Mouse (Mus musculus): ENCODE results near the gene Mboat2.
A peak's percentile ranks its signal among the peaks of the same experiment; 100 is the strongest.

Gene Mboat2

GRCm38 (mm10) chr12:24898226-24898625 is 67.5 kb downstream of the Mboat2 start:
- DNase-seq (ENCODE audit: low read depth, low spot score) = no peak

GRCm38 (mm10) chr12:24899636-24900035 is 69.0 kb downstream of the Mboat2 start:
- no peak for DNase-seq (ENCODE audit: low read depth, low spot score)

- no peak for DNase-seq (ENCODE audit: low read depth, low spot score)
Observed at GRCm38 (mm10) chr12:24902736-24903135, 72.1 kb downstream of the Mboat2 start.

GRCm38 (mm10) chr12:24907894-24908293 is 77.2 kb downstream of the Mboat2 start:
- no peak for DNase-seq (ENCODE audit: low read depth, low spot score)

- DNase-seq (ENCODE audit: low read depth, low spot score) = no peak
Observed at GRCm38 (mm10) chr12:24909679-24910078, 79.0 kb downstream of the Mboat2 start.

GRCm38 (mm10) chr12:24912174-24912573 is 81.5 kb downstream of the Mboat2 start:
- no peak for DNase-seq (ENCODE audit: low read depth, low spot score)

GRCm38 (mm10) chr12:24912876-24913275 is 82.2 kb downstream of the Mboat2 start:
- DNase-seq (ENCODE audit: low read depth, low spot score) = no peak

GRCm38 (mm10) chr12:24918575-24919262 is 88.0 kb downstream of the Mboat2 start:
- DNase-seq (ENCODE audit: low read depth, low spot score) = no peak

- no peak for DNase-seq (ENCODE audit: low read depth, low spot score)
Observed at GRCm38 (mm10) chr12:24920861-24921260, 90.2 kb downstream of the Mboat2 start.

GRCm38 (mm10) chr12:24924003-24924402 is 93.3 kb downstream of the Mboat2 start:
- DNase-seq (ENCODE audit: low read depth, low spot score) = no peak

GRCm38 (mm10) chr12:24925276-24925675 is 94.6 kb downstream of the Mboat2 start:
- DNase-seq (ENCODE audit: low read depth, low spot score) = no peak

GRCm38 (mm10) chr12:24925684-24926083 is 95.0 kb downstream of the Mboat2 start:
- DNase-seq (ENCODE audit: low read depth, low spot score) = no peak

GRCm38 (mm10) chr12:24928051-24928748 is 97.5 kb downstream of the Mboat2 start:
- DNase-seq (ENCODE audit: low read depth, low spot score) = peak; percentile 15

GRCm38 (mm10) chr12:24929043-24929442 is 98.4 kb downstream of the Mboat2 start:
- DNase-seq (ENCODE audit: low read depth, low spot score) = no peak

- DNase-seq (ENCODE audit: low read depth, low spot score) = no peak
Observed at GRCm38 (mm10) chr12:24930760-24931159, 100.1 kb downstream of the Mboat2 start.

GRCm38 (mm10) chr12:24932120-24932519 is 101.4 kb downstream of the Mboat2 start:
- no peak for DNase-seq (ENCODE audit: low read depth, low spot score)

GRCm38 (mm10) chr12:24933206-24933775 is 102.6 kb downstream of the Mboat2 start:
- DNase-seq (ENCODE audit: low read depth, low spot score) = no peak

GRCm38 (mm10) chr12:24933996-24934395 is 103.3 kb downstream of the Mboat2 start:
- no peak for DNase-seq (ENCODE audit: low read depth, low spot score)

- no peak for DNase-seq (ENCODE audit: low read depth, low spot score)
Observed at GRCm38 (mm10) chr12:24936281-24936680, 105.6 kb downstream of the Mboat2 start.

- DNase-seq (ENCODE audit: low read depth, low spot score) = no peak
Observed at GRCm38 (mm10) chr12:24939372-24939771, 108.7 kb downstream of the Mboat2 start.

- no peak for DNase-seq (ENCODE audit: low read depth, low spot score)
Observed at GRCm38 (mm10) chr12:24942619-24943287, 112.1 kb downstream of the Mboat2 start.

- no peak for DNase-seq (ENCODE audit: low read depth, low spot score)
Observed at GRCm38 (mm10) chr12:24943427-24943826, 112.7 kb downstream of the Mboat2 start.

Data from retina, adult 2 months (tissue).